Mouse (Mus musculus) embryonic facial prominence, embryonic 12.5 days (tissue): ENCODE measurements around the gene Gsta4. TPM values are rescaled to one million over a fixed set of nuclear protein-coding genes. Genes with fewer than 3 reads are reported as not detected.
"Not testable (repeated sequence)": the region's sequence is repeated elsewhere in the genome, so short reads cannot be mapped to it uniquely, and the experiment has no call there.

Experiments used
- ATAC-seq: fragments of 200-750 bp; cut with Nextera tagmentation; 2 replicates; pipeline ENCODE4 v1.8.0; 2017; ENCODE audit not compliant: insufficient number of reproducible peaks, insufficient read depth, low FRiP score, low TSS enrichment
- H3K27ac ChIP-seq: fragments of 300-500 bp; sonication (generic); 2 replicates; pipeline ENCODE4 v1.5.1; 2016; ENCODE audit warnings: mild to moderate bottlenecking
- H3K27me3 ChIP-seq: fragments of 300-500 bp; sonication (generic); 2 replicates; pipeline ENCODE4 v1.6.1; 2016; ENCODE audit warnings: mild to moderate bottlenecking, moderate library complexity
- H3K36me3 ChIP-seq: fragments of 300-500 bp; sonication (generic); 2 replicates; pipeline ENCODE4 v1.6.1; 2016; ENCODE audit warnings: mild to moderate bottlenecking
- H3K4me1 ChIP-seq: fragments of 300-500 bp; sonication (generic); 2 replicates; pipeline ENCODE4 v1.6.1; 2016
- H3K4me2 ChIP-seq: fragments of 300-500 bp; sonication (generic); replicated peaks from 2 replicates; pipeline ENCODE4 v1.6.1; 2016; ENCODE audit warnings: mild to moderate bottlenecking, moderate library complexity
- H3K4me3 ChIP-seq: fragments of 300-500 bp; sonication (generic); 2 replicates; pipeline ENCODE4 v1.5.1; 2016; ENCODE audit warnings: mild to moderate bottlenecking
- H3K9ac ChIP-seq: fragments of 300-500 bp; sonication (generic); 2 replicates; pipeline ENCODE4 v1.6.1; 2016; ENCODE audit warnings: mild to moderate bottlenecking, moderate library complexity
- H3K9me3 ChIP-seq: fragments of 300-500 bp; sonication (generic); 2 replicates; pipeline ENCODE4 v1.6.1; 2016; ENCODE audit warnings: mild to moderate bottlenecking, moderate library complexity
- WGBS: fragments of 180-500 bp; shearing (Covaris S2); methylation state at CpG from one replicate; pipeline ENCODE4 v1.1.7; 2016; 5-methylcytosine and 5-hydroxymethylcytosine counted together
- polyA plus RNA-seq: library from polyadenylated mRNA; unstranded; fragments of >200 nt; fragmentation: Nextera tagmentation; extraction: Ambion mirVana; gene quantifications from 2 replicates; pipeline ENCODE4 v1.2.1, GENCODE M21; 2016

Gsta4 gene
- polyA plus RNA-seq, 1 experiment from 2014 or later = 102 TPM

GRCm38 (mm10) chr9:78165454-78165853 is 17.1 kb upstream of the Gsta4 start:
- WGBS = 89% methylated on average over 6 of the region's 6 CpGs
- H3K36me3 ChIP-seq = peaks cover 74% of the 10 kb centered on the region
- ATAC-seq = no peak

GRCm38 (mm10) chr9:78166694-78167452 is 15.7 kb upstream of the Gsta4 start:
- Histone ChIP-seq H3K27ac (no peak overlapping the region), H3K9ac (no peak overlapping the region), H3K4me2 (no peak overlapping the region), H3K27me3 (no peaks in the 10 kb centered on the region), H3K36me3 (peaks cover 60% of the 10 kb centered on the region), H3K4me1 (no peaks in the 10 kb centered on the region), H3K4me3 (no peak overlapping the region), H3K9me3 (no peaks in the 10 kb centered on the region)
- 85% methylated on average over 19 of the region's 19 CpGs for WGBS
- no peak for ATAC-seq

More at GRCm38 (mm10) chr9:78165454-78165853, 17.1 kb upstream of the Gsta4 start:
- H3K4me3 ChIP-seq = no peak overlapping the region
- H3K27ac ChIP-seq = no peak overlapping the region
- H3K9ac ChIP-seq = no peak overlapping the region
- H3K27me3 ChIP-seq = no peaks in the 10 kb centered on the region
- no peaks in the 10 kb centered on the region for H3K9me3 ChIP-seq
- no peaks in the 10 kb centered on the region for H3K4me1 ChIP-seq
- H3K4me2 ChIP-seq = no peak overlapping the region

- Histone ChIP-seq H3K9me3 (no peaks in the 10 kb centered on the region), H3K27ac (no peak overlapping the region), H3K4me1 (no peaks in the 10 kb centered on the region), H3K9ac (no peak overlapping the region), H3K36me3 (peaks cover 53% of the 10 kb centered on the region), H3K4me3 (no peak overlapping the region), H3K27me3 (no peaks in the 10 kb centered on the region), H3K4me2 (no peak overlapping the region)
- 88% methylated on average over 19 of the region's 19 CpGs for WGBS
- no peak for ATAC-seq
Measured at GRCm38 (mm10) chr9:78167453-78167969, 15.1 kb upstream of the Gsta4 start.

GRCm38 (mm10) chr9:78168864-78169263 is 13.7 kb upstream of the Gsta4 start:
- Histone ChIP-seq H3K4me1 (no peaks in the 10 kb centered on the region), H3K27ac (no peak overlapping the region), H3K4me2 (no peak overlapping the region), H3K9me3 (no peaks in the 10 kb centered on the region), H3K4me3 (no peak overlapping the region), H3K36me3 (peaks cover 53% of the 10 kb centered on the region), H3K9ac (no peak overlapping the region), H3K27me3 (no peaks in the 10 kb centered on the region)
- no peak for ATAC-seq
- 89% methylated on average over 6 of the region's 6 CpGs for WGBS

GRCm38 (mm10) chr9:78174016-78174415 is 8.6 kb upstream of the Gsta4 start:
- Histone ChIP-seq H3K4me2 (no peak overlapping the region), H3K9ac (no peak overlapping the region), H3K4me3 (no peak overlapping the region), H3K27ac (no peak overlapping the region), H3K4me1 (no peaks in the 10 kb centered on the region), H3K27me3 (no peaks in the 10 kb centered on the region), H3K36me3 (peaks cover 10% of the 10 kb centered on the region; the same call in 1 of the 2 replicates), H3K9me3 (no peaks in the 10 kb centered on the region)
- WGBS = 52% methylated on average over 1 of the region's 1 CpGs
- ATAC-seq = no peak

- not testable (repeated sequence) for H3K4me1 ChIP-seq, H3K36me3 ChIP-seq, H3K9me3 ChIP-seq, H3K9ac ChIP-seq, H3K27ac ChIP-seq, H3K4me2 ChIP-seq, ATAC-seq, H3K4me3 ChIP-seq, H3K27me3 ChIP-seq
- 43% methylated on average over 3 of the region's 3 CpGs for WGBS
Measured at GRCm38 (mm10) chr9:78174925-78175276, 7.7 kb upstream of the Gsta4 start.

- peak overlapping the region; percentile 55 for H3K4me3 ChIP-seq
- H3K4me1 ChIP-seq = no peaks in the 10 kb centered on the region
- H3K4me2 ChIP-seq = peak overlapping the region; percentile 47
- peak overlapping the region; percentile 64 for H3K9ac ChIP-seq
- H3K27me3 ChIP-seq = no peaks in the 10 kb centered on the region
- no peaks in the 10 kb centered on the region for H3K36me3 ChIP-seq
- H3K9me3 ChIP-seq = no peaks in the 10 kb centered on the region
- under 1% methylated on average over 52 of the region's 58 CpGs for WGBS
- peak overlapping the region; percentile 95 for H3K27ac ChIP-seq
- ATAC-seq = peak; percentile 96
Measured at GRCm38 (mm10) chr9:78175277-78176200, 7.0 kb upstream of the Gsta4 start.

GRCm38 (mm10) chr9:78176201-78176727 is 6.3 kb upstream of the Gsta4 start:
- Histone ChIP-seq H3K36me3 (no peaks in the 10 kb centered on the region), H3K4me3 (peak overlapping the region; percentile 55), H3K4me1 (no peaks in the 10 kb centered on the region), H3K27ac (peak overlapping the region; percentile 95), H3K9ac (peak overlapping the region; percentile 64), H3K27me3 (no peaks in the 10 kb centered on the region), H3K4me2 (peak overlapping the region; percentile 47), H3K9me3 (no peaks in the 10 kb centered on the region)
- WGBS = under 1% methylated on average over 22 of the region's 22 CpGs
- ATAC-seq = peak; percentile 71; the same call in 1 of the 2 replicates

- H3K27ac ChIP-seq = peak overlapping the region; percentile 95
- H3K4me1 ChIP-seq = no peaks in the 10 kb centered on the region
- WGBS = 42% methylated on average over 7 of the region's 7 CpGs
- H3K4me2 ChIP-seq = peak overlapping the region; percentile 47
- H3K36me3 ChIP-seq = no peaks in the 10 kb centered on the region
- ATAC-seq = no peak
- H3K27me3 ChIP-seq = no peaks in the 10 kb centered on the region
- H3K9me3 ChIP-seq = no peaks in the 10 kb centered on the region
- H3K9ac ChIP-seq = 0 out of 2 replicates have a peak overlapping the region, but pooled peaks have one; percentile 64
- peak overlapping the region; percentile 55 for H3K4me3 ChIP-seq
Measured at GRCm38 (mm10) chr9:78176831-78177230, 5.7 kb upstream of the Gsta4 start.

- Histone ChIP-seq H3K27me3 (no peaks in the 10 kb centered on the region), H3K36me3 (no peaks in the 10 kb centered on the region), H3K4me1 (no peaks in the 10 kb centered on the region), H3K4me2 (no peak overlapping the region), H3K27ac (no peak overlapping the region), H3K9me3 (no peaks in the 10 kb centered on the region), H3K9ac (no peak overlapping the region), H3K4me3 (no peak overlapping the region)
- WGBS = 73% methylated on average over 5 of the region's 5 CpGs
- ATAC-seq = no peak
Measured at GRCm38 (mm10) chr9:78178197-78178596, 4.4 kb upstream of the Gsta4 start.

- WGBS = 86% methylated on average over 2 of the region's 2 CpGs
- no peaks in the 10 kb centered on the region for H3K27me3 ChIP-seq
- H3K9me3 ChIP-seq = no peaks in the 10 kb centered on the region
- no peak overlapping the region for H3K4me3 ChIP-seq
- H3K36me3 ChIP-seq = no peaks in the 10 kb centered on the region
- ATAC-seq = no peak
- H3K27ac ChIP-seq = no peak overlapping the region
- H3K4me2 ChIP-seq = no peak overlapping the region
- H3K9ac ChIP-seq = no peak overlapping the region
- H3K4me1 ChIP-seq = no peaks in the 10 kb centered on the region
Measured at GRCm38 (mm10) chr9:78179071-78179470, 3.5 kb upstream of the Gsta4 start.
